Mouse (Mus musculus) layer of hippocampus, postnatal 25 days (tissue): Measurements from ENCODE around the gene Ifi213. TPM values are rescaled to one million over a fixed set of nuclear protein-coding genes. Genes with fewer than 3 reads are reported as not detected.
"Not testable (repeated sequence)": the region's sequence is repeated elsewhere in the genome, so short reads cannot be mapped to it uniquely, and the experiment has no call there.

Experiments used
- DNase-seq, 2 experiments: peaks; one replicate each; pipeline ENCODE4 v3.0.0; 2022; ENCODE audit warnings: mixed read lengths in 2 of 2, low spot score in 1 of 2; ENCODE audit errors: extremely low spot score in 1 of 2
- microRNA-seq, 2 experiments: library from miRNA; unstranded; fragments of <30 nt; microRNA quantifications; one replicate each; pipeline ENCODE4 v1.2.0; 2021
- total RNA-seq, 2 experiments: library from RNA; stranded (reverse); gene quantifications; 2 replicates each; pipeline ENCODE4 v1.2.3; 2021

Ifi213 gene
- total RNA-seq: not detected

DNA sequence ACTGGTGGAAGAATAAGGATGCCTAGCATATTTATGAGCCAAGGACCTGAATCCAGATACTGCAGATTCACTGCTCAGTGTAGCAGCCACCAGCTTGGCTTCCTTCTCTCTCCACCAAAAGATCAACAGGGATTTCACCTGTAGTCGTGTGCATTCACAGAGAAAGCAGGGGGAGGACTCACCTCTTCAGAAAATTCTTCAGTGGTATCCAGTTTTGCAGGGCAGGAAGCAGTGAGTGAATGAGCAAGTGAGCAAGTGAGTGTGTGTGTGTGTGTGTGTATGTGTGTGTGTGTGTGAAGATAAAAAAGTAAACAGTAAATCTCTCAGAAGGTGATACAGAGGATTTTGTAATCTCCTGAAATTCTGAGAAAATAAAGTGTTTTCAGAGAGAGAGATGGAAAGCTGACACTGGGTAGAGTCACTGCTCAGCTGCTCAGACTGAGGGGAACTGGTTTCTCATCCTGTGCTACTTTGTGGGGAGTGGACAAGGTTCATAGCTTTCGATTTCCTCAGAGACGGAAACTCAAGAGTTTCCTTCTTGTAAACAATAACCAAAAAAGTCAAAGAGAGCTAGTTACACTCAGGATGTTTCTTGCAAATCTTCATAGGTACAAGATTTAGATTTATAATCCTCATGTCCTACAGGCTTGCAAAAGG lies at the start of gene Ifi213:
Gene Ifi213 (minus strand): TSS at position 437 of the 657 bp plus-strand sequence.
- DNase-seq: not testable (repeated sequence)

DNA sequence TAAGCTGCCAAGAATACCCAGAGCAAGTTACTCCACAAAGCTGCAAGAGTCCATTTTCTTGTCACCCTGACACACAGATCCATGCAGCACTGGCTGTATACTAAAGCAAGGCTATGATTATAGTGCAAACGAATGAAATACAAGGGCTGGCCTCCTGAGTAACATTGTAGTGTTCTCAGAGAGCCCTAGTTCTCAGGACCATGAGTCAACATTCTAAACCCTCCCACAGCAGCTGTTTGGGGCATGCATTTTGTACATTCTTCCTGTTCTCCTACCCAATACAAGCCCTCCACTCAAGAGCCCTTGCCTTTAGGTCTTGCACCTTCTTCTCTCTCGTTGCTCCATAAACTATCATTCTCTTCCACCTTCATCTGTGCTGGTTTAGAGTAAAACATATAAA lies 46.3 kb upstream of the Ifi213 start:
- DNase-seq: no peak

DNA sequence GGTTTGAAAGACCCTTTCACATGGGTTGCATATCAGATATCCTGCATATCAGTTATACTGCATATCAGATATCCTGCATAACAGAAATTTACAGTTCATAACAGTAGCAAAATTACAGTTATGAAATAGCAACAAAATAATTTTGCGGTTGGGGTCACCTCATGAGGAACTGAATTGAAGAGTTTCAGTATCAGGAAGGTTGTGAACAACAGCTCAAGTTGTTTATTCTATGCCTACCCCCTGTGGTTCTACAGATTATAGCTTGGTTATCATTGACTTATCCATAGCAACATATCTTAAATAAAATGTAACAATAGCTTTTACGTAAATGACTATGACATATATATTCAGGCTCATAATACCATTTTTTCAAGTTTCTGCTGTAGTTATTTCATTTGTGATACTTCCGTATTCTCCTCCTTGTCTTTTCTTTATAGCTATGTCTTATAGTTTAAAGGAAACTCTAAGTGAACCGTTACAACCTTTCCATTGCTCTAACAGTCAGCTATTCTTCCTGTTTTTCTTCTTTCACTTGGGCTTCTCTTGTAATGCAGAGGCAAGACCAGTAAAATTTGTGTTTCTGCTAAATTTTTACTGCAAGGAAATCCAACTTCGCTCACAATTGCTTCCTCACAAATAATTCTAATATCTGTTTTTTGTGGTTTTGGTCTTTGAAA lies 35.0 kb upstream of the Ifi213 start:
- DNase-seq: no peak

DNA sequence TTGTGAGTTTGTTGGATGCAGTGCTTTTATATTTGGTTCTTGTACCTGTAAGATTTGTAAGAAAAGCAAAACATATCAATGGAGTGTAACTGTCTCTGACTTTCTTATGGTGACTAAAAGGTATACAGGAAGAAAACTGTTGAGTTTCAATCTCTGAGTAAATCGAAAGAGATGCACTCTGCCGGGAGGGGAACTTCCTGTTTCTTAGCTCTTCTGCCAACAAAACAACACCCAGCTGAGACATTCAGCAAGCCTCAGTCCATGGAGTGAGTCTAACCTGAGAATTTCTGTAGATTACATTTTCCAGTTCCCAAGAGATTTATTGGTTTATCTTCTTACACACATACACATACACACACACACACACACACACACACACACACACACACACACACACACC lies 31.5 kb upstream of the Ifi213 start, which contains the start of gene Ifi209:
Gene Ifi209 (plus strand): TSS at position 296 of the 400 bp plus-strand sequence.
- not testable (repeated sequence) for DNase-seq

DNA sequence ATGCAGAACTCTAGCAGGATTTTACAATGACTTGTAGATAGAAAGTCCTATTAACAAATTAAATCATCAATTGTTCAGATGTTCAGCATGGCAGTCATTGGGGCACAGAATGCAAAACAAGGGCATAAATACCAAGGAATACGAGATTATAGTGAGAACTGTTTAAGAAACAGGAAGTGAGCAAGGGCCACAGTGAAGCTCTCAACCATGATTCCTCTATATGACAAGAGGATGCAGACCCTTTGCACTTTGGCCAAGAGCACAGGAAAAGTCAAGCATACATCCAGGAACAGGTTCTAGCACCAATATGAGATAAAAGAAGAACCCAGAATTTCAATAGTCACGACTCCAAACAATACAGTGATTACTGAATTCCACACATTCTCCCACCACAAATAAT lies 27.6 kb upstream of the Ifi213 start:
- DNase-seq: no peak

DNA sequence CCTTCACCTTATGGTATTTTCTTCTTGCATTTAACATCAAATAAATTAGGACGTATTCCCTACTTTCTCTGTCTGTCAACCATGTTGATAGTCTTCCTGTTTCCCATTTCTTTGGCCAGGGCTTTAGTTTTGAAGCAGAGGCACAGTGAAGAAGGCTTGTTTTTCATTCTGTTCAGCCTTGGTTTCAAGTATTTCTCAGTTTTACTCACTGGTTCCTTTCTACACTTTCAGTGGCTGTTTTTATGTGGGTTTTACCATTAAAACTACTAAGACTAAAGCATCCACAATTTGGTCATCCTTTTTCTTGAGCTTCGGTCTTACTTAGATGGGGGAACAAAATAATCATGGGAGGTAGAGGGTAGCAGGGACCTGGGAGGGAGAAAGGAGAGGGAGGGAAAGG lies 25.0 kb upstream of the Ifi213 start:
- no peak for DNase-seq

DNA sequence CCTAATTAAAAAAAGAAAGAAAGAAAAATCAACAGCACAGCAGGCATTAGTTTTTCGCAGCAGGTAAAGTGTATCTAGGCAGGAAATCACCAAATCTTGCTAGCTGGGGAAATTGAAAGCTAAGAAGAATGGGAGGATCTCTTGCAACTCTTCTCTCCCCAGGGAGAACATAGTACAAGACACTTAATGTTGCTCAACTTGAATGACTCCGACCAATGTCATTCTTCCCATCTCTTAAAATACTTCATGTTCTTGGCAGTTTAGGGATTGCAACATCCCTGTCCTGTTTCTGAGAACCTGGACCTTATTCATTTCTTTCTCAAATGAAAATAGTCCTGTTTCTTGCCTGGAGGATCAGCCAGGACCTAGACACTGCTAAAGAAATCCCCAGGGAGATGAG lies 23.1 kb upstream of the Ifi213 start:
- not testable (repeated sequence) for DNase-seq

DNA sequence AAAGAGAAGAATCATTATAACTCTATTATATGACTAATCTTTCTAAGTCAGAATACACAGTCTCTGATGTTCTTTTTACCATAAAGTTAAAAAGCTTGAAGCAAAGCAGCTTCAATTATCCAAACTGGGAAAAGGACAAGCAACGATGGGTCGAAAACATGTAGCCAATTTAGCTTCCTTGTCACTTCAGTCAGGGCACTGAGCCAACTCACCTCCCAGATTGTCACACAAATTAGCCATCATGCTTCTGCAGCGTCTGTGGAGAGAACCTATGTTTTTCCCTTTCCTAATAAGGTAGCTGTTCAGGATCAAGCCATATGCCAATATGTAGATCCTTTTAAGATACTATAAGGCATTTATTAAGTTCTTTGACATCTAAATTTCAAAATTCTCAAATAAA lies 11.2 kb upstream of the Ifi213 start:
- DNase-seq: not testable (repeated sequence)

DNA sequence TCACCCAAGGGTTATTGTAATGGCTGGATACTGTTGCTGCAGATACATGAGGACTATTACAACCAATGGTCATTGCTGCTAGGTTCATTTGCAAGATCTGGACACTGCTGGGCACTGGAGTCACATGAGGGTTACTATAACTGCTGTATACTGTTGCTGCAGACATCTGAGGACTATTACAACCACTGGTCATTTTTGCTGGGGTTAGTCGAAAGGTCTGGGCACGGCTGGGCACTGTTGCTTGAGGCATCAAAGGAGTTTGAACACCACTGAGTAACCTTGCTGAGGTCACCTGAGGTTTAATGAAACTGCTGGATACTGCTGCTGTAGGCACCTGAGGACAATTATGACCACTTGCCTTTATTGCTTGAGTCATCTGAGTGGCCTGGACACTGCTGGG lies 9.4 kb downstream of the Ifi213 start:
- DNase-seq: not testable (repeated sequence)

DNA sequence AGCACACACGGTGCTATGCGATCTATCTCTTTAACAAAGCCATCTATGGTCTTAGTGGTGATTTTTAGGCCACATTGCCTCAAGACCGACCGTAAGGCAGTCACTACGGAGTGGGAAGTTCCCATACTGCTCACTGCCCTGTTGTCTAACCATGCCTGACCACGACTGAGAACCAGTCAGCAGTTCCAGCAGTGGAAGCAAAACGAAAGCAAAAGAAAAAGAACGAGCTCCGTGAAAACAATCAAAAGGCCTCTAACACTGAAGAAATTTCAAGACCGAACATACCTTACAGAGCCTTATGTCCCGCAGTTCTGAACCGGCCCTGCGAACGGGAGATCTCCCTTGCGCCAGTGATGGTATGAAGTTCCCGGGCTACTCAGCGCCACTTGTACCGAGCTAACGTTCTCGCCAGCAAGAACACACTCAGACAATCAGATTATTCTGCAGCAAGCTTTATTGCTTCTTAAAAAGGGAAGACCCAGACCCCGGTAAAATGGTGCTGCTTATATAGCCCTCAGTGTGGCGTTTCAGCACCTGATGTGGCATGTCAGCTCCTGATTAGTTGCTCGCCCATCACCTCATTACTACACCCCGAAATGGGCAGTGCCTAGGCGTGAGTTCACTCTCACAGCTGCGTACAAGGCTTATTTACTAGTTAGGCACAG lies 19.0 kb downstream of the Ifi213 start:
- no peak for DNase-seq

DNA sequence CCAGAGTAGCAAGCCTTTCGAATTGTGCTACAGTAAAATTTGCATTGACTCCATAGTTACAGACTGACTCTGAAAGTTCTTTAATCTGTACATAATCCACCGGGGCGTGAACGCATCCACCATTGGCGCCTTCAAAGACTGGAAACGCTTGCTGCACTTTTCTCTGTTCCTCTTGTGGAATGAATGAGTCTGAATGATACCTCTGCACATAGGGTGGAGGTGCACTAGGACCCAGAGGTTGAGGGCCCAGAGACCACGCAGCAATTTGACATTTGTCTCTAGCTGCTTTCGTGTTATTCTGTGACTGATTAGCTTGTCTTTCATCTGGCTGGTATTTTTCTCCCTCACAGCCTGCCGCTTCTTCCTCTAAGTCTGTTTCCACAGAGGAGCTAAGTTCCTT lies 20.0 kb downstream of the Ifi213 start:
- DNase-seq: no peak

DNA sequence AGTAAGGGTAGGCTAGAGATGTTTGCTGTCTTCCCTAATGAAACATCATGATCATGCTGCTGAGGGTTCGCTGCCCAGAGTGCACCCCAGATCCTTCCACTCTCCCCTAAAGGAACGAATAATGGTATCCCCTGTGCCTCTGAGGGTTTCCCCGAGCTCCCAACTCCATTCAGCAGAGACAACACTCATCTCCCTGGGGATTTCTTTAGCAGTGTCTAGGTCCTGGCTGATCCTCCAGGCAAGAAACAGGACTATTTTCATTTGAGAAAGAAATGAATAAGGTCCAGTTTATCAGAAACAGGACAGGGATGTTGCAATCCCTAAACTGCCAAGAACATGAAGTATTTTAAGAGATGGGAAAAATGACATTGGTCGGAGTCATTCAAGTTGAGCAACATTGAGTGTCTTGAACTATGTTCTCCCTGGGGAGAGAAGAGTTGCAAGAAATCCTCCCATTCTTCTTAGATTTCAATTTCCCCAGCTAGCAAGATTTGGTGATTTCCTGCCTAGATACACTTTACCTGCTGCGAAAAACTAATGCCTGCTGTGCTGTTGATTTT lies 48.5 kb downstream of the Ifi213 start:
- DNase-seq: not testable (repeated sequence)

DNA sequence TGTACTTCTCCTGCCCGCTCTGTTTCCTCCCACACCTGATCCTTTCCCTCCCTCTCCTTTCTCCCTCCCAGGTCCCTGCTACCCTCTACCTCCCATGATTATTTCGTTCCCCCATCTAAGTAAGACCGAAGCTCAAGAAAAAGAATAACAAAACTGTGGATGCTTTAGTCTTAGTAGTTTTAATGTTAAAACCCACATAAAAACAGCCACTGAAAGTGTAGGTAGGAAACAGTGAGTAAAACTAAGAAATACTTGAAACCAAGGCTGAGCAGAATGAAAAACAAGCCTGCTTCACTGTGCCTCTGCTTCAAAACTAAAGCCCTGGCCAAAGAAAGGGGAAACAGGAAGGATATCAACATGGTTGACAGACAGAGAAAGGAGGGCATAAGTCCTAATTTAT lies 50.3 kb downstream of the Ifi213 start:
- DNase-seq: not testable (repeated sequence)

DNA sequence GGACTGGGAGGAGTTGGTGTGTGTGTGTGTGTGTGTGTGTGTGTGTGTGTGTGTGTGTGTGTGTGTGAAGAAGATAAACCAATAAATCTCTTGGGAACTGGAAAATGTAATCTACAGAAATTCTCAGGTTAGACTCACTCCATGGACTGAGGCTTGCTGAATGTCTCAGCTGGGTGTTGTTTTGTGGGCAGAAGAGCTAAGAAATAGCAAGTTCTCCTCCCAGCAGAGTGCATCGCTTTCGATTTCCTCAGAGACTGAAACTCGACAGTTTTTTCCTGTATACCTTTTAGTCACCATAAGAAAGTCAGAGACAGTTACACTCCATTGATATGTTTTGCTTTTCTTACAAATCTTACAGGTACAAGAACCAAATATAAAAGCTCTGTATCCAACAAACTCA lies 63.3 kb downstream of the Ifi213 start, which contains the start of gene Ifi214:
Gene Ifi214 (minus strand): TSS at position 167 of the 400 bp plus-strand sequence.
- not testable (repeated sequence) for DNase-seq

DNA sequence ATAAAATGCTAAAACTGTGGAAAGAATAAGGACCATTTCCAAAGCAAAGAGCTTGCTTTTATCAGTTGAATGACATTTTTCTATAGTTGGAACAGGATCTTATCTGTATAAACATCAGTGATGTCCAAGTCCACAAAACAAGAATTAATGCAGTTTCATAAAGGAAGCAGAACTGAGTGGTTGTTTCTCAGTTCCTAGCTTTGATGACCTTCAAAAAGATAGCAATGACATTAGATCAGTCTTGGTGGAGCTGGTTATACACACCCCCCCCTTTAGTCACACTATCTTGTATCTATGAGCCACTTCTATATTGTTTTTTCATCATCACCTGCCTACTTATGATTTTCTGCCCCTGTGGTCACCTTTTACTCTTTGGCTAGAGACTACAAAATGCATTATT lies 77.6 kb downstream of the Ifi213 start:
- DNase-seq: no peak

Small RNAs within 50 kb of the gene (microRNA-seq; reads per million reads assigned to microRNA genes)
- gene Gm44339 (0 reads per million in 2 experiments), gene Gm44481 (0 reads per million in 2 experiments)

Other genes with a start within 250 kb of the Ifi213 start
- 1 to 10 TPM; 3.2 to 4.6 TPM for gene Aim2, start 248.4 kb downstream of the Ifi213 start, total RNA-seq
- 100 to 1,000 TPM; 362 to 370 TPM for gene Cadm3, start 231.6 kb downstream of the Ifi213 start, total RNA-seq
- gene Ifi206, start 108.2 kb downstream of the Ifi213 start, total RNA-seq: not detected
- gene Ifi214, start 63.3 kb downstream of the Ifi213 start, total RNA-seq: not detected
- under 1 TPM in 1 of 2 experiments, not detected in 1; 0.07 TPM for gene Ifi209, start 31.6 kb upstream of the Ifi213 start, total RNA-seq
- gene Ifi208, start 74.4 kb upstream of the Ifi213 start, total RNA-seq: under 1 TPM in 1 of 2 experiments, not detected in 1; 0.15 TPM
- under 1 TPM; 0.16 to 0.25 TPM for gene Ifi207, start 142.5 kb upstream of the Ifi213 start, total RNA-seq
- gene Ifi204, start 167.7 kb upstream of the Ifi213 start, total RNA-seq: under 1 TPM; 0.22 to 0.23 TPM